Mouse (Mus musculus) intestine, embryonic 16.5 days (tissue): ENCODE measurements around the gene Mzf1. TPM values are rescaled to one million over a fixed set of nuclear protein-coding genes. Genes with fewer than 3 reads are reported as not detected.

Experiments
- ATAC-seq: fragments of 200-750 bp; cut with Nextera tagmentation; 2 replicates; pipeline ENCODE4 v1.8.0; 2017; ENCODE audit warnings: moderate TSS enrichment, moderate library complexity
- H3K27ac ChIP-seq: fragments of 300-500 bp; sonication (generic); 2 replicates; pipeline ENCODE4 v1.5.1; 2014; ENCODE audit warnings: mild to moderate bottlenecking, low read length
- H3K27me3 ChIP-seq: fragments of 300-500 bp; sonication (generic); replicated peaks from 2 replicates; pipeline ENCODE4 v1.6.1; 2014; ENCODE audit warnings: low read length, control low read depth, mixed read lengths; ENCODE audit not compliant: control insufficient read depth, insufficient read depth
- H3K36me3 ChIP-seq: fragments of 300-500 bp; sonication (generic); 2 replicates; pipeline ENCODE4 v1.6.1; 2014; ENCODE audit warnings: low read length, control low read depth; ENCODE audit not compliant: control insufficient read depth, insufficient read depth
- H3K4me1 ChIP-seq: fragments of 300-500 bp; sonication (generic); 2 replicates; pipeline ENCODE4 v1.6.1; 2014; ENCODE audit warnings: low read length, control low read depth, mixed read lengths; ENCODE audit not compliant: control insufficient read depth, insufficient read depth
- H3K4me2 ChIP-seq: fragments of 300-500 bp; sonication (generic); 2 replicates; pipeline ENCODE4 v1.6.1; 2014; ENCODE audit warnings: low read depth, low read length, control low read depth
- H3K4me3 ChIP-seq: fragments of 300-500 bp; sonication (generic); 2 replicates; pipeline ENCODE4 v1.5.1; 2014; ENCODE audit warnings: mild to moderate bottlenecking, low read length
- H3K9ac ChIP-seq: fragments of 300-500 bp; sonication (generic); 2 replicates; pipeline ENCODE4 v1.6.1; 2014; ENCODE audit warnings: low read depth, low read length
- H3K9me3 ChIP-seq: fragments of 300-500 bp; sonication (generic); 2 replicates; pipeline ENCODE4 v1.6.1; 2016; ENCODE audit warnings: low read length, control low read depth; ENCODE audit not compliant: control insufficient read depth
- WGBS: fragments of 180-500 bp; shearing (Covaris S2); extraction: QIAGEN DNeasy Blood & Tissue Kit; methylation state at CpG from one replicate; pipeline ENCODE4 v1.1.7; 2014; 5-methylcytosine and 5-hydroxymethylcytosine counted together
- polyA plus RNA-seq: library from polyadenylated mRNA; unstranded; fragments of >200 nt; fragmentation: Nextera tagmentation; extraction: Ambion mirVana; gene quantifications from 2 replicates; pipeline ENCODE4 v1.2.1, GENCODE M21; 2015

Mzf1 gene
- polyA plus RNA-seq, 1 experiment from 2014 or later: 1.8 TPM

GRCm38 (mm10) chr7:13025511-13026112 lies 29.0 kb downstream of the Mzf1 start:
- Histone ChIP-seq H3K27me3 (no peaks in the 10 kb centered on the region), H3K27ac (no peak overlapping the region), H3K4me1 (peaks cover 21% of the 10 kb centered on the region), H3K4me3 (peak overlapping the region; percentile 93), H3K9me3 (no peaks in the 10 kb centered on the region), H3K4me2 (peak overlapping the region; percentile 92), H3K36me3 (peaks cover 32% of the 10 kb centered on the region), H3K9ac (peak overlapping the region; percentile 98)
- ATAC-seq: no peak
- WGBS: 26% methylated on average over 4 of the region's 4 CpGs

- ATAC-seq: peak; percentile 67
- Histone ChIP-seq H3K9me3 (no peaks in the 10 kb centered on the region), H3K27me3 (no peaks in the 10 kb centered on the region), H3K27ac (peak overlapping the region; percentile 99), H3K4me2 (peak overlapping the region; percentile 92), H3K36me3 (peaks cover 24% of the 10 kb centered on the region), H3K4me3 (peak overlapping the region; percentile 93), H3K9ac (peak overlapping the region; percentile 98), H3K4me1 (peaks cover 21% of the 10 kb centered on the region)
- WGBS: under 1% methylated on average over 31 of the region's 44 CpGs
Observed at GRCm38 (mm10) chr7:13024805-13025204, 29.8 kb downstream of the Mzf1 start.

- Histone ChIP-seq H3K27me3 (no peaks in the 10 kb centered on the region), H3K27ac (peak overlapping the region; percentile 99), H3K9ac (peak overlapping the region; percentile 98), H3K36me3 (peaks cover 18% of the 10 kb centered on the region), H3K4me3 (peak overlapping the region; percentile 93), H3K9me3 (no peaks in the 10 kb centered on the region), H3K4me1 (peaks cover 21% of the 10 kb centered on the region), H3K4me2 (peak overlapping the region; percentile 92)
- WGBS: under 1% methylated on average over 76 of the region's 95 CpGs
- peak; percentile 81 for ATAC-seq
Observed at GRCm38 (mm10) chr7:13023928-13024731, 30.4 kb downstream of the Mzf1 start.

DNA sequence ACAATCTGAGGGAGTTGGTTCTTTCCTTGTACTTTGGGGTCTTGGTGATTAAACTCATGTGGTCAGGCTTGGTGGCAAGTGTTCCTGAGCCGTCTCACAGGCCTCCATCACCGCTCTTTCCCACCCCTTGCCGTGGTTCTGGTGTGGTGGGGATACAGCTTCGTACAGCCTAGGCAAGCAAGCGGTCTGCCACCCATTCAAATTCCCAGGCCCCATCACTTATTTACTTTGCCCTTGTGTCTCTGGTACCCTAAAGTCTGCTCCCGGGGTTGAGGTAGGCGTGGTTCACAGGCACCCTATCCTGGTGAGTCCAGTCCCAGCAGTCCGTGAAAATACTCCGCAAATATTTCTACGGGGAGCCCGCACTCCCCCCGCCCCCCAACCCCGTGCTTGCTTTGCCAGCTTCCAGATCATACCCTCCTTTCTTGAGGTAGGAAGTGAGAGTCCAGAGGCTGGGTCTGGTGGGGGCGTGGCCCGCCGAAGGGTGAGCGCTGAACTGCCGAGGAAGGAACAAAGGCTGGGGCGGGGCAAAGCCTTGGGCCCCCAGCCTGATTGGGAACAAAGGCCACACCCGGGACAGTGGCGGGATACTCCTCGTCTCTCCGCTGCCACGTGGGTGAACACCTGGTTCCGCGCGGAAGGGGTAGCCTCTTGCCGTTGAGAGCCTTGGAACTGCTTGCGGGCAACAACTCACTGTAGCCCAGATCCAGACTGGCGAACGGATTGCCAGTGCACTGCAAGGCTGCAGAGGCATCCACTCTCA lies 31.6 kb downstream of the Mzf1 start:
- peaks cover 21% of the 10 kb centered on the region for H3K4me1 ChIP-seq
- peak overlapping the region; percentile 92 for H3K4me2 ChIP-seq
- no peaks in the 10 kb centered on the region for H3K27me3 ChIP-seq
- peak overlapping the region; percentile 93 for H3K4me3 ChIP-seq
- H3K36me3 ChIP-seq: peaks cover 6% of the 10 kb centered on the region
- H3K9me3 ChIP-seq: no peaks in the 10 kb centered on the region
- ATAC-seq: peak; percentile 72
- peak overlapping the region; percentile 98 for H3K9ac ChIP-seq
- WGBS: 4% methylated on average over 31 of the region's 31 CpGs
- peak overlapping the region; percentile 99 for H3K27ac ChIP-seq

DNA sequence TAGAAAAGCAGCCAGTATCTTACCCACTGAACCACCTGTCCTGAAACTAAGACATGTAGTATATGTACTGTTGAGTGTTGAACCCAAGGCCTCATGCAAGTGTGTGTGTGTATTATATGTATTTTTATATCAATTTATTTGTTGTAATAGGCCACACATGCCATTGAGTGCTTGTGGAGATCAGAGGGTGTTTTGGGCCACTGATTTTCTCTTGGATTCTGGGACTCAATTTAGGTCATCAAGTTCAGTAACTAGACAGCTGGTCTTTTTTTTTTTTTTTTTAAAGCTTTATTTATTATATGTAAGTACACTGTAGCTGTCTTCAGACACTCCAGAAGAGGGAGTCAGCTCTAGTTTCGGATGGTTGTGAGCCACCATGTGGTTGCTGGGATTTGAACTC lies 39.3 kb downstream of the Mzf1 start:
- H3K9ac ChIP-seq: no peak overlapping the region
- 88% methylated on average over 1 of the region's 1 CpGs for WGBS
- no peak for ATAC-seq
- H3K4me3 ChIP-seq: no peak overlapping the region
- no peak overlapping the region for H3K27ac ChIP-seq
- 0 out of 2 replicates have a peak, but pooled peaks cover 7% of the 10 kb centered on the region for H3K4me1 ChIP-seq
- H3K27me3 ChIP-seq: no peaks in the 10 kb centered on the region
- no peaks in the 10 kb centered on the region for H3K36me3 ChIP-seq
- H3K9me3 ChIP-seq: no peaks in the 10 kb centered on the region
- no peak overlapping the region for H3K4me2 ChIP-seq

GRCm38 (mm10) chr7:13014275-13014839 lies 40.2 kb downstream of the Mzf1 start:
- ATAC-seq: no peak
- Histone ChIP-seq H3K4me2 (no peak overlapping the region), H3K36me3 (no peaks in the 10 kb centered on the region), H3K9ac (no peak overlapping the region), H3K27me3 (no peaks in the 10 kb centered on the region), H3K4me1 (0 out of 2 replicates have a peak, but pooled peaks cover 8% of the 10 kb centered on the region), H3K4me3 (no peak overlapping the region), H3K27ac (no peak overlapping the region), H3K9me3 (no peaks in the 10 kb centered on the region)
- 32% methylated on average over 6 of the region's 6 CpGs for WGBS

- Histone ChIP-seq H3K4me2 (no peak overlapping the region), H3K4me1 (0 out of 2 replicates have a peak, but pooled peaks cover 8% of the 10 kb centered on the region), H3K27me3 (no peaks in the 10 kb centered on the region), H3K4me3 (no peak overlapping the region), H3K36me3 (no peaks in the 10 kb centered on the region), H3K9me3 (no peaks in the 10 kb centered on the region), H3K27ac (no peak overlapping the region), H3K9ac (no peak overlapping the region)
- WGBS: 59% methylated on average over 4 of the region's 4 CpGs
- no peak for ATAC-seq
Observed at GRCm38 (mm10) chr7:13013671-13014070, 40.9 kb downstream of the Mzf1 start.

- no peaks in the 10 kb centered on the region for H3K27me3 ChIP-seq
- H3K4me3 ChIP-seq: peak within 1 kb of the TSS; percentile 85
- H3K4me2 ChIP-seq: peak within 1 kb of the TSS; percentile 71
- WGBS: 11% methylated on average over 26 of the region's 26 CpGs
- peak within 1 kb of the TSS; percentile 97 for H3K27ac ChIP-seq
- no peak; the same call in 1 of the 2 replicates for ATAC-seq
- peaks cover 18% of the 10 kb centered on the region for H3K36me3 ChIP-seq
- no peaks in the 10 kb centered on the region for H3K9me3 ChIP-seq
- H3K9ac ChIP-seq: peak within 1 kb of the TSS; percentile 95
- H3K4me1 ChIP-seq: peaks cover 12% of the 10 kb centered on the region; the same call in 1 of the 2 replicates
Observed at GRCm38 (mm10) chr7:13010005-13010908, 44.3 kb downstream of the Mzf1 start, which contains the start of gene Zbtb45. Gene Zbtb45 (minus strand): TSS chr7:13010034.
